Mouse (Mus musculus) gastrocnemius, postnatal 14 days (tissue): ENCODE results near the gene Map4k1. TPM values are rescaled to one million over a fixed set of nuclear protein-coding genes. Genes with fewer than 3 reads are reported as not detected.

Experiments
- DNase-seq: peaks from one replicate; pipeline ENCODE4 v3.0.0; 2021; ENCODE audit warnings: mixed read lengths
- intact Hi-C: fragments of 180-260 bp; cut with DNase I; formaldehyde crosslinking; loops from one replicate; pipeline ENCODE4 v1.15.1; 2025; ENCODE audit warnings: low total_unique reads
- total RNA-seq, 2 experiments: library from RNA; stranded (reverse); gene quantifications; 2 replicates each; pipeline ENCODE4 v1.2.3; 2021

Gene Map4k1
- total RNA-seq, 2 experiments from 2014 or later, result 0.71 to 1.2 TPM

- intact Hi-C loops, result loop anchor here (5.0 kb wide), 1 partner anchor 53 kb away; no protein-coding TSS in a partner anchor
- peak; percentile 50 for DNase-seq
These were observed 12.0 kb upstream of the Map4k1 start for GRCm38 (mm10) chr7:28969672-28970394.

GRCm38 (mm10) chr7:28971029-28971428, 10.8 kb upstream of the Map4k1 start:
- intact Hi-C loops, result no loop called here
- no peak for DNase-seq

- peak; percentile 56 for DNase-seq
- intact Hi-C loops, result no loop called here
These were observed 10.0 kb upstream of the Map4k1 start for GRCm38 (mm10) chr7:28971770-28972269.

- DNase-seq, result peak; percentile 81
- intact Hi-C loops, result no loop called here
These were observed 9.3 kb upstream of the Map4k1 start for GRCm38 (mm10) chr7:28972542-28972985.

- intact Hi-C loops, result no loop called here
- DNase-seq, result no peak
These were observed 8.8 kb upstream of the Map4k1 start for GRCm38 (mm10) chr7:28973025-28973424.

GRCm38 (mm10) chr7:28977556-28977955, 4.3 kb upstream of the Map4k1 start:
- no peak for DNase-seq
- intact Hi-C loops, result no loop called here

- peak; percentile 36 for DNase-seq
- intact Hi-C loops, result no loop called here
These were observed 594 bp downstream of the Map4k1 start for GRCm38 (mm10) chr7:28982274-28983013.

GRCm38 (mm10) chr7:28983141-28983564, 1.3 kb downstream of the Map4k1 start:
- intact Hi-C loops, result no loop called here
- no peak for DNase-seq

- DNase-seq, result no peak
- intact Hi-C loops, result no loop called here
These were observed 2.0 kb downstream of the Map4k1 start for GRCm38 (mm10) chr7:28983849-28984248.

GRCm38 (mm10) chr7:28984452-28984851, 2.6 kb downstream of the Map4k1 start:
- intact Hi-C loops, result no loop called here
- no peak for DNase-seq

- DNase-seq, result no peak
- intact Hi-C loops, result no loop called here
These were observed 3.4 kb downstream of the Map4k1 start for GRCm38 (mm10) chr7:28985207-28985606.

- intact Hi-C loops, result no loop called here
- DNase-seq, result no peak
These were observed 9.0 kb downstream of the Map4k1 start for GRCm38 (mm10) chr7:28990766-28991273.

- no peak for DNase-seq
- intact Hi-C loops, result no loop called here
These were observed 9.8 kb downstream of the Map4k1 start for GRCm38 (mm10) chr7:28991616-28992015.

GRCm38 (mm10) chr7:28992997-28993396, 11.1 kb downstream of the Map4k1 start:
- intact Hi-C loops, result no loop called here
- DNase-seq, result no peak

- intact Hi-C loops, result no loop called here
- no peak for DNase-seq
These were observed 11.6 kb downstream of the Map4k1 start for GRCm38 (mm10) chr7:28993402-28993801.

- intact Hi-C loops, result no loop called here
- peak; percentile 65 for DNase-seq
These were observed 19.1 kb downstream of the Map4k1 start for GRCm38 (mm10) chr7:29000651-29001605.

- intact Hi-C loops, result no loop called here
- no peak for DNase-seq
These were observed 25.6 kb downstream of the Map4k1 start for GRCm38 (mm10) chr7:29007224-29008101.

- no peak for DNase-seq
- intact Hi-C loops, result no loop called here
These were observed 26.3 kb downstream of the Map4k1 start for GRCm38 (mm10) chr7:29008171-29008570.
